25 mouse cellular contexts compared by ENCODE assay signal in genomic region chr12:105469026-105469425, GRCm38 (mm10). TPM values are rescaled to one million over a fixed set of nuclear protein-coding genes. Genes with fewer than 3 reads are reported as not detected.
A peak's percentile ranks its signal among the peaks of the same experiment; 100 is the strongest.
DNase-seq lines count a peak whose midpoint lies in the region; ATAC-seq lines count a peak whose summit lies in the region.
"Had no signal": no experiment of that assay in that cellular context is flagged by ENCODE, and none has a peak within 500 bp of the region (broad histone marks: within the 10 kb centered on the region; RNA-seq: fewer than 3 reads in every experiment).

No protein-coding gene starts in this region.

- no peak overlapping the region for H3K27ac ChIP-seq in kidney, embryonic 16.5 days (ENCODE audit: low read length)
- 0 out of 2 replicates have a peak overlapping the region, but pooled peaks have one; percentile 2 for H3K27ac ChIP-seq in neural tube, embryonic 12.5 days
- H3K27ac ChIP-seq: heart, adult 2 months; heart, embryonic 13.5 days; kidney, postnatal 0 days; limb, embryonic 13.5 days; liver, embryonic 14.5 days; lung, embryonic 15.5 days; midbrain, embryonic 15.5 days had no signal

- H3K4me2 ChIP-seq in kidney, embryonic 16.5 days (replicated peaks; ENCODE audit: low read depth, low read length): no peak overlapping the region
- no peak overlapping the region for H3K4me2 ChIP-seq in neural tube, embryonic 12.5 days (replicated peaks)
- H3K4me2 ChIP-seq: embryonic facial prominence, embryonic 15.5 days; heart, embryonic 13.5 days; limb, embryonic 13.5 days; lung, embryonic 15.5 days; midbrain, embryonic 15.5 days had no signal

- no peaks in the 10 kb centered on the region for H3K9me3 ChIP-seq in kidney, embryonic 16.5 days (ENCODE audit: low read length)
- H3K9me3 ChIP-seq in neural tube, embryonic 12.5 days: no peaks in the 10 kb centered on the region
- H3K9me3 ChIP-seq: embryonic facial prominence, embryonic 15.5 days; heart, embryonic 13.5 days; limb, embryonic 13.5 days; lung, embryonic 15.5 days; midbrain, embryonic 15.5 days had no signal

- peak; percentile 8; the same call in 1 of the 2 replicates for ATAC-seq in kidney, embryonic 16.5 days (ENCODE audit: low FRiP score, low TSS enrichment)
- no peak for ATAC-seq in neural tube, embryonic 12.5 days (ENCODE audit: low FRiP score, low read depth)
- ATAC-seq: midbrain, embryonic 15.5 days had no signal

- DNase-seq in cerebellum, adult 9-11 months: peak; percentile 17
- DNase-seq in cerebellum, adult 18-20 months: no peak
- no peak for DNase-seq in kidney, postnatal 25 days
- DNase-seq in neural tube, embryonic 10.5 days (ENCODE audit: extremely low spot score, low spot score): no peak
- DNase-seq in frontal cortex, postnatal 10 days (ENCODE audit: low spot score in 2 of 2): no peak
- no peak for DNase-seq in thymus, postnatal 0 days (ENCODE audit: low spot score)
- DNase-seq: adrenal gland, postnatal 14 days; cerebellum, postnatal 36 days; gastrocnemius, postnatal 25 days; heart, adult 2 months; heart, postnatal 14 days; lung, postnatal 4 days; retina, postnatal 1 day; right cerebral cortex, postnatal 4 days; thymus, postnatal 25 days had no signal

- H3K4me3 ChIP-seq in kidney, embryonic 16.5 days (ENCODE audit: low read length): no peak overlapping the region
- H3K4me3 ChIP-seq in neural tube, embryonic 12.5 days: no peak overlapping the region
- H3K4me3 ChIP-seq: embryonic facial prominence, embryonic 15.5 days; heart, adult 2 months; heart, embryonic 13.5 days; limb, embryonic 13.5 days; lung, embryonic 15.5 days; midbrain, embryonic 15.5 days; myocyte had no signal

- H3K4me1 ChIP-seq in kidney, embryonic 16.5 days (ENCODE audit: insufficient read depth, low read length): peaks cover 28% of the 10 kb centered on the region
- H3K4me1 ChIP-seq in neural tube, embryonic 12.5 days: peaks cover 39% of the 10 kb centered on the region

- no peaks in the 10 kb centered on the region for H3K27me3 ChIP-seq in kidney, embryonic 16.5 days (ENCODE audit: insufficient read depth, low read length)
- H3K27me3 ChIP-seq in neural tube, embryonic 12.5 days (replicated peaks): no peaks in the 10 kb centered on the region
- H3K27me3 ChIP-seq: embryonic facial prominence, embryonic 15.5 days; heart, embryonic 13.5 days; limb, embryonic 13.5 days; lung, embryonic 15.5 days; midbrain, embryonic 15.5 days had no signal

- H3K36me3 ChIP-seq in kidney, embryonic 16.5 days (ENCODE audit: insufficient read depth, low read length): no peaks in the 10 kb centered on the region
- peaks cover 6% of the 10 kb centered on the region; the same call in 1 of the 2 replicates for H3K36me3 ChIP-seq in neural tube, embryonic 12.5 days
- H3K36me3 ChIP-seq: embryonic facial prominence, embryonic 15.5 days; heart, embryonic 13.5 days; lung, embryonic 15.5 days; midbrain, embryonic 15.5 days had no signal

- H3K9ac ChIP-seq in kidney, embryonic 16.5 days (replicated peaks; ENCODE audit: low read length): no peak overlapping the region
- H3K9ac ChIP-seq in neural tube, embryonic 12.5 days: no peak overlapping the region
- H3K9ac ChIP-seq: embryonic facial prominence, embryonic 15.5 days; heart, embryonic 13.5 days; limb, embryonic 13.5 days; liver, embryonic 14.5 days; lung, embryonic 15.5 days; midbrain, embryonic 15.5 days had no signal

- 55% methylated on average over 8 of the region's 8 CpGs for WGBS in kidney, embryonic 16.5 days
- 82% methylated on average over 8 of the region's 8 CpGs for WGBS in neural tube, embryonic 12.5 days

RNA-seq across cellular contexts. Expression of gene D430019H16Rik, which starts 15.4 kb away (rescaled TPM):
- 1.3 and 1.4 TPM in 2 replicates for polyA plus RNA-seq in kidney, embryonic 16.5 days (2015; fragmentation: Nextera tagmentation; extraction: Ambion mirVana)
- polyA plus RNA-seq in neural tube, embryonic 12.5 days (2016; fragmentation: Nextera tagmentation; extraction: Ambion mirVana): 6.9 and 8.4 TPM in 2 replicates
- polyA plus RNA-seq in thymus, postnatal 0 days (2015; fragmentation: Nextera tagmentation; extraction: Ambion mirVana): 0.19 and 0.36 TPM in 2 replicates
